Mouse (Mus musculus): Measurements from ENCODE around the gene Acsl3.

Gene Acsl3

GRCm38 (mm10) chr1:78742198-78742597, 84.6 kb downstream of the Acsl3 start:
- DNase-seq (ENCODE audit: low spot score), result no peak

GRCm38 (mm10) chr1:78743318-78743717, 85.7 kb downstream of the Acsl3 start:
- no peak for DNase-seq (ENCODE audit: low spot score)

DNA sequence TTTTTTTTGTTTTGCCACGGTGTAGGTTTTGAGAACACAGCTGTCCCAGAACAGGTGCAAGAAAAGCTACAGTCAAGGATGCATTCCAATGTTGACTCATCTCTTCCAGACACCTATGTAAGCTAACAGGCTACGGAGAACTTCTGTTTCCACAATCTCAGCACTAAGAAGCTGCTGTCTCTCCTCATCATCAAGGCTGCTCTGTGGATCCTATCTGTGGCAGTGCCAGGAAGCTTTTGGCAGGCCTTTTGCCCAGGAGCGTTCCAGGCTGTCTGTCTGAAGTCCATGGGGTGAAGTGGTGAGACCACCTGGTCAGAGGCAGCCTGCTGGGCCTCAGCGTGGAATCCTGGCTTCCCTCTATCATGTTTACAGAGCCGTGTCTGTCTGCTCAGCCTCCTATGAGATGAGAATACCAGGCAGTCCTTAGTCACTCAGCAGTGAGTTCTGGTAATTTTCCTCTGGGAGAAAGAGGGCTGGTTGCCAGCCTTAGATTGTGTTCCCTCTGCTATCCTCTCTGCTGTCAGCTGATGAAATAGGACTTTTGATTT, 87.7 kb downstream of the Acsl3 start:
- DNase-seq (ENCODE audit: low spot score), result no peak
